Mouse (Mus musculus): Measurements from ENCODE around the gene Cep19.

DNA sequence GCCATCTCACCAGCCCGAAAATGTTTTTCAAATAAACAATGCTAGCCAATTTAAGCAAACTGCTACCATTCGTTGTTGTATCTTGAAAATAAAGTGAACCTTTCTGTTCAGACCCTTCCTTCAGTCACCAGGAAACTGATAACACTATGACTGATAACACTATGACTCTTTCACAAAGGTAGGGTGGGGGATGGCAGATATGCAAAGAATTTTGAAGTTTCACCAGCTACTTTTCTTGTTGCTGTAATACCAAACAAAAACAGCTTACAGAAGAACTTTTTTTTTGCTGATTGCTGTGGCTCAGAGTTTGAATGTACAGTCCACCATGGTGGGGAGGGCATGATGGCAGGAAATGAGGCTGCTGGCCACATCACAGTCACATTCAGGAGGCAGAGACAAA, 37.4 kb upstream of the Cep19 start:
- TF ChIP-seq CTCF (IDR thresholded peaks at IDR 0.05; ENCODE audit: extremely low read depth, insufficient read length, insufficient replicate concordance, low read depth, low read length) (no peak), POLR2A (IDR thresholded peaks at IDR 0.05; ENCODE audit: low read depth, low read length) (no peak)

Data from small intestine, adult 2 months (tissue).